Mouse (Mus musculus): ENCODE data around the gene Hexb. TPM values are rescaled to one million over a fixed set of nuclear protein-coding genes. Genes with fewer than 3 reads are reported as not detected.

The Hexb gene
- polyA plus RNA-seq, 1 experiment from 2014 or later, result 33.8 TPM

GRCm38 (mm10) chr13:97214583-97215268 lies 16.6 kb upstream of the Hexb start:
- no peak for ATAC-seq (ENCODE audit: insufficient number of reproducible peaks, insufficient read depth, low FRiP score, low read depth)
- H3K4me1 ChIP-seq (ENCODE audit: control insufficient read depth, insufficient read depth, low read length), result no peaks in the 10 kb centered on the region
- no peaks in the 10 kb centered on the region for H3K27me3 ChIP-seq (ENCODE audit: control insufficient read depth, insufficient read depth, low read length)
- H3K36me3 ChIP-seq (ENCODE audit: control insufficient read depth, insufficient read depth, low read length), result no peaks in the 10 kb centered on the region
- no peak overlapping the region for H3K27ac ChIP-seq (ENCODE audit: low read length)
- H3K4me3 ChIP-seq (ENCODE audit: low read depth, low read length), result no peak overlapping the region
- no peak overlapping the region for H3K4me2 ChIP-seq (replicated peaks; ENCODE audit: low read depth, low read length)
- 60% methylated on average over 3 of the region's 3 CpGs for WGBS
- H3K9me3 ChIP-seq (ENCODE audit: control insufficient read depth, low read depth, low read length), result no peaks in the 10 kb centered on the region
- H3K9ac ChIP-seq (replicated peaks; ENCODE audit: low read depth, low read length), result no peak overlapping the region

- no peak overlapping the region for H3K4me3 ChIP-seq (ENCODE audit: low read depth, low read length)
- WGBS, result 63% methylated on average over 3 of the region's 3 CpGs
- H3K4me2 ChIP-seq (replicated peaks; ENCODE audit: low read depth, low read length), result no peak overlapping the region
- no peaks in the 10 kb centered on the region for H3K9me3 ChIP-seq (ENCODE audit: control insufficient read depth, low read depth, low read length)
- no peaks in the 10 kb centered on the region for H3K36me3 ChIP-seq (ENCODE audit: control insufficient read depth, insufficient read depth, low read length)
- H3K27me3 ChIP-seq (ENCODE audit: control insufficient read depth, insufficient read depth, low read length), result no peaks in the 10 kb centered on the region
- no peak overlapping the region for H3K9ac ChIP-seq (replicated peaks; ENCODE audit: low read depth, low read length)
- no peaks in the 10 kb centered on the region for H3K4me1 ChIP-seq (ENCODE audit: control insufficient read depth, insufficient read depth, low read length)
- no peak for ATAC-seq (ENCODE audit: insufficient number of reproducible peaks, insufficient read depth, low FRiP score, low read depth)
- no peak overlapping the region for H3K27ac ChIP-seq (ENCODE audit: low read length)
Observed at GRCm38 (mm10) chr13:97208500-97209010, 10.4 kb upstream of the Hexb start.

DNA sequence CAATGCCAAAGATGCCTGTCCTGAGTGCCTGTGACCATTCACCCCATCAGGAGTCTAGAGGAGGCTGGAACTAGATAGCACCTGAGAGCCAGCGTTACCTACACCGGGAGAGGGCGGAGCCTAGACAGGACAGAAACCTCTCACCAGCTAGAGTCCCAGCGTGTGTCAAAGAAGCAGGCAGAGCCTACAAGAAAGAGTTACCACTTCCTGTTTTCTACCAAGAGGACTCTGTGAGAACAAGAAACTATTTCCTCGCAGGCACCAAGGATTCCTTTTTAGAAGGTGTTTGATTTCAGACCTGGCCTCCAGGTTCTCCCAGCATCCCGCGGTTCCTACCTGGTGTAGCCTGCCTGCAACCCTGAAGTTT lies 9.9 kb upstream of the Hexb start:
- Histone ChIP-seq H3K4me3 (ENCODE audit: low read depth, low read length) (no peak overlapping the region), H3K9ac (replicated peaks; ENCODE audit: low read depth, low read length) (no peak overlapping the region), H3K27ac (ENCODE audit: low read length) (no peak overlapping the region), H3K9me3 (ENCODE audit: control insufficient read depth, low read depth, low read length) (no peaks in the 10 kb centered on the region), H3K27me3 (ENCODE audit: control insufficient read depth, insufficient read depth, low read length) (no peaks in the 10 kb centered on the region), H3K4me1 (ENCODE audit: control insufficient read depth, insufficient read depth, low read length) (no peaks in the 10 kb centered on the region), H3K36me3 (ENCODE audit: control insufficient read depth, insufficient read depth, low read length) (no peaks in the 10 kb centered on the region), H3K4me2 (replicated peaks; ENCODE audit: low read depth, low read length) (no peak overlapping the region)
- ATAC-seq (ENCODE audit: insufficient number of reproducible peaks, insufficient read depth, low FRiP score, low read depth), result no peak
- 52% methylated on average over 7 of the region's 7 CpGs for WGBS

DNA sequence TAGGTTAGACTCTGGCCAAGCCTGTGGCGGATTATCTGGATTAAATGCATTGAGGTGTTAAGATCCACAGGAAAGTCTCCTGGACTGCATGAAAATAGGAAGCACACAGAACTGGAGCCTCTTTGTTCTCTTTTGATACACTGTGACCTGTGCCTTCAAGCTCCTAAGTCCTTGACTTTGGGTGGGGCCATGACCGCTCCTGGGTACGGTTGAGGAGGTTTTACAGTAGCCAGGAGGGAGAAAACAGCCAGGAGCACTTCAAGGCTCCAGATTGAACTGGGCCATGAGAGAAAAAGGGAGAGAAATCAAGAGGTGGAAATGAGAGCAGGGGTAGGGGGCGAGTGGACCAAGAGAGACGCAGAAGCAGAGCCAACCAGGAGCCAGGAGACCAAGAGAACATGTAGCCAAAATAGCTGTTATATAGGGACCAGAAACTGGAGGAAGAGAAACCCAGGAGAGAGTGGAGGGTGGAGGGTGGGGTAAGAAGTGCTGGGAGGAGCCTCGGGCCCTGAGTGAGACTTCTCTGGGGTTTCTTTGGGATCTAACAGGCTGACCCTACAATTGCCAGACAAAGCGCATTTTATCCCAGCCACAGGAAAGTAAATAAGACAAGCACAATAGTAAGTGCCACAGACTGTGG lies 9.4 kb upstream of the Hexb start:
- Histone ChIP-seq H3K9ac (replicated peaks; ENCODE audit: low read depth, low read length) (no peak overlapping the region), H3K4me3 (ENCODE audit: low read depth, low read length) (no peak overlapping the region), H3K9me3 (ENCODE audit: control insufficient read depth, low read depth, low read length) (no peaks in the 10 kb centered on the region), H3K4me2 (replicated peaks; ENCODE audit: low read depth, low read length) (no peak overlapping the region), H3K27me3 (ENCODE audit: control insufficient read depth, insufficient read depth, low read length) (no peaks in the 10 kb centered on the region), H3K4me1 (ENCODE audit: control insufficient read depth, insufficient read depth, low read length) (no peaks in the 10 kb centered on the region), H3K27ac (ENCODE audit: low read length) (no peak overlapping the region), H3K36me3 (ENCODE audit: control insufficient read depth, insufficient read depth, low read length) (no peaks in the 10 kb centered on the region)
- 79% methylated on average over 7 of the region's 7 CpGs for WGBS
- no peak for ATAC-seq (ENCODE audit: insufficient number of reproducible peaks, insufficient read depth, low FRiP score, low read depth)

DNA sequence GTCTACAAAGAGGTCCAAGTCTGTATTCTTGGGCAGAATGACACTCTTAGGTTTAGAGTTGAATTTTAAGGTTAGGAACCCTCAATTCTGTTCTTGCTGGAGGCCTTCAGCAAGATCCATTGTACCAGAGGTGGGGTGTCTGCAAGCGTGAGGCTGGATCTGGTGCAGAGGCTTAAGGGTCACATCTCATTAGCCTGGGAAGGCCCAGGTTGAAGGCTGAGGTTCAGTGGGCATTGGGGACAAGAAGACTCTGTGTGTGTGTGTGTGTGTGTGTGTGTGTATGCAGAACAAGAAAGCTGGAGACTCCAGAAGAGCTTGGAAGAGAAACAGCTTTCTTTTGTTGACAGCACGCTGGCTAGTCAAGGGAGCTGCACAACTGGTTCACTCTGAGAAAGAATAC lies 7.9 kb upstream of the Hexb start:
- Histone ChIP-seq H3K4me1 (ENCODE audit: control insufficient read depth, insufficient read depth, low read length) (no peaks in the 10 kb centered on the region), H3K9ac (replicated peaks; ENCODE audit: low read depth, low read length) (no peak overlapping the region), H3K27me3 (ENCODE audit: control insufficient read depth, insufficient read depth, low read length) (no peaks in the 10 kb centered on the region), H3K4me2 (replicated peaks; ENCODE audit: low read depth, low read length) (no peak overlapping the region), H3K36me3 (ENCODE audit: control insufficient read depth, insufficient read depth, low read length) (no peaks in the 10 kb centered on the region), H3K27ac (ENCODE audit: low read length) (no peak overlapping the region), H3K9me3 (ENCODE audit: control insufficient read depth, low read depth, low read length) (no peaks in the 10 kb centered on the region), H3K4me3 (ENCODE audit: low read depth, low read length) (no peak overlapping the region)
- WGBS, result 74% methylated on average over 2 of the region's 2 CpGs
- ATAC-seq (ENCODE audit: insufficient number of reproducible peaks, insufficient read depth, low FRiP score, low read depth), result no peak

DNA sequence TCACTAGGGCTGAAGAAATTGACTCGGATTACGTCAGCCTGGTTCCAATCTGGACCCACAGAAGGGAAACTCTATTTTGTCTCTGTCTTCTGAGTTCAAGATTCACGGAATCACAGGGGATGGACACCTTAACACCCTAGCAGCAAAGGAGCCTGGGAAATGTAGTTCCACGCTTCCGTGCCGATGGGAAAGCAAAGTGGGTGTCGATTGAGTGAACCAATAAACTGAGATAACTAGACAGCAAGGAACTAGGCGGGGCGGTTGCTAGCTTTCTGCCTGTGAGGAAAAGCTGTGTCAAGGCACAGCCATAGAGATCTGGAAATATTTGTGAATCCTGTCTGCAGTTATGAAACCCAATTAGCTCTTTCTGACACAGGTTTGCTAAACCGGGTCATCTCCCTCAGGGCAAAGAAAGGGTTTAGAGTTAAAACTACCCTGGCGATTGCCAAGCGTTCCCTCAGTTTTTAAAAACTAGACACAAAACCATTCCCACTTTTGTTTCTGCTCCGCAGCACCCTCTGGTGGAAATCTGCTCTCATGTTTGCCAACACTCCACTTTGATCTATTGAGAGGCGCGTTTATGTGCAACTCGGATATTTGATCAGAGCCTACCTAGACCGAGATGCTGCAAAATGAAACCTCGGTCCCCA lies 7.0 kb upstream of the Hexb start:
- H3K9ac ChIP-seq (replicated peaks; ENCODE audit: low read depth, low read length), result no peak overlapping the region
- peak overlapping the region; percentile 23; the same call in 1 of the 2 replicates for H3K27ac ChIP-seq (ENCODE audit: low read length)
- no peaks in the 10 kb centered on the region for H3K9me3 ChIP-seq (ENCODE audit: control insufficient read depth, low read depth, low read length)
- ATAC-seq (ENCODE audit: insufficient number of reproducible peaks, insufficient read depth, low FRiP score, low read depth), result peak; percentile 81
- H3K4me2 ChIP-seq (replicated peaks; ENCODE audit: low read depth, low read length), result peak overlapping the region; percentile 56
- WGBS, result 9% methylated on average over 18 of the region's 18 CpGs
- no peaks in the 10 kb centered on the region for H3K36me3 ChIP-seq (ENCODE audit: control insufficient read depth, insufficient read depth, low read length)
- no peaks in the 10 kb centered on the region for H3K27me3 ChIP-seq (ENCODE audit: control insufficient read depth, insufficient read depth, low read length)
- no peaks in the 10 kb centered on the region for H3K4me1 ChIP-seq (ENCODE audit: control insufficient read depth, insufficient read depth, low read length)
- peak overlapping the region; percentile 27 for H3K4me3 ChIP-seq (ENCODE audit: low read depth, low read length)

DNA sequence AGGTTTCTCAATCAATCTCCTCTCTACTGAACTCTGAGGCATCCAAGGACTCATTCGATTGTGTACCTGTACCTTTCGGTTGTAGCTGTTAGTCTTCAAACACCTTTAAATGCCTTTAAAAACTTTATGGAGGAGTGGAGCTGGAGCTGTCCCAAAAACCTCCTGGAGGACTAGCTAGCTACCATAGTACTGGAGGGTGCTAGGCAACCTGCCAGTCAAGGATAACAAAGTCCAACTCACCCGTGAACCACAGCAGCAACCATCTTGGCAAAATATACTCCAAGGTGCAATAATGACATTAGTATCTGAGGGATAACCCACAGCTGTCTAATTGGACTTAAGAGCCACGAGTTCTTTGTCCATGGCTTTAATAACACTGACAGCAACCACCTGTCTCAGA lies 3.7 kb upstream of the Hexb start:
- Histone ChIP-seq H3K9ac (replicated peaks; ENCODE audit: low read depth, low read length) (no peak overlapping the region), H3K27me3 (ENCODE audit: control insufficient read depth, insufficient read depth, low read length) (no peaks in the 10 kb centered on the region), H3K36me3 (ENCODE audit: control insufficient read depth, insufficient read depth, low read length) (no peaks in the 10 kb centered on the region), H3K27ac (ENCODE audit: low read length) (no peak overlapping the region), H3K4me3 (ENCODE audit: low read depth, low read length) (no peak overlapping the region), H3K4me2 (replicated peaks; ENCODE audit: low read depth, low read length) (no peak overlapping the region), H3K9me3 (ENCODE audit: control insufficient read depth, low read depth, low read length) (no peaks in the 10 kb centered on the region), H3K4me1 (ENCODE audit: control insufficient read depth, insufficient read depth, low read length) (no peaks in the 10 kb centered on the region)
- ATAC-seq (ENCODE audit: insufficient number of reproducible peaks, insufficient read depth, low FRiP score, low read depth), result no peak
- WGBS, result 70% methylated on average over 4 of the region's 4 CpGs

GRCm38 (mm10) chr13:97201076-97201475 lies 2.9 kb upstream of the Hexb start:
- Histone ChIP-seq H3K36me3 (ENCODE audit: control insufficient read depth, insufficient read depth, low read length) (no peaks in the 10 kb centered on the region), H3K27me3 (ENCODE audit: control insufficient read depth, insufficient read depth, low read length) (no peaks in the 10 kb centered on the region), H3K9me3 (ENCODE audit: control insufficient read depth, low read depth, low read length) (no peaks in the 10 kb centered on the region), H3K4me3 (ENCODE audit: low read depth, low read length) (no peak overlapping the region), H3K27ac (ENCODE audit: low read length) (no peak overlapping the region), H3K4me1 (ENCODE audit: control insufficient read depth, insufficient read depth, low read length) (no peaks in the 10 kb centered on the region), H3K4me2 (replicated peaks; ENCODE audit: low read depth, low read length) (no peak overlapping the region), H3K9ac (replicated peaks; ENCODE audit: low read depth, low read length) (no peak overlapping the region)
- 32% methylated on average over 7 of the region's 7 CpGs for WGBS
- ATAC-seq (ENCODE audit: insufficient number of reproducible peaks, insufficient read depth, low FRiP score, low read depth), result no peak
